Mouse (Mus musculus): ENCODE results near the gene Prss53. TPM values are rescaled to one million over a fixed set of nuclear protein-coding genes. Genes with fewer than 3 reads are reported as not detected.

Prss53 gene
- total RNA-seq, 1 experiment: 0.67 TPM

DNA sequence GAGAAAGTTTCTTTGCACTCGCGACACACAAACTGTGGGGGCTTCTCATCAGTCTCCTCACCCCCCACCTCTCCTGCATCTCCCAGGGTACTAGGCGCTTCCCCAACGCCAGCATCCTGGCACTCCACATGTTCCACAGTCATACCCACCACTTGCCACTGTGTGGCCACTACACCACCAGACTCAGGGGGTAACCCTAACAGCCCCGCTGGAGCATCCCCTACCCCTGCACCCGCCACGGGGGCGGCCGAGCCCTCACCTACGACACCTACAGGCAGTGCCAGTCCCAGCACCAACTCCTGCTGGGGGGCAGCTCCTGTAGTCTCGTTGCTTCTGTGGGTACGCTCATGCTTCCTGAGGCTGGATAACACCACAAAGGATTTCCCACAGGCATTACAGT, 24.3 kb downstream of the Prss53 start:
- Histone ChIP-seq H3K9ac (ENCODE audit: insufficient read depth, low read depth, low read length, poor library complexity, severe bottlenecking) (no peak overlapping the region), H3K27ac (ENCODE audit: insufficient read depth, low read depth, low read length, poor library complexity, severe bottlenecking) (no peak overlapping the region), H3K4me1 (ENCODE audit: control insufficient read depth in 2 of 2, insufficient read depth in 2 of 2, low read length in 2 of 2, poor library complexity in 1 of 2) (peaks cover 0 to 2% of the 10 kb centered on the region in 2 experiments; a peak in 1 of 4 replicates), H3K4me3 (ENCODE audit: insufficient read depth in 1 of 2, low read depth in 1 of 2, low read length in 2 of 2, poor library complexity in 1 of 2, severe bottlenecking in 1 of 2) (peak overlapping the region; percentile 35 to 47; a peak in 3 of 4 replicates), H3K9me3 (ENCODE audit: control insufficient read depth, insufficient read depth, low read depth, low read length) (no peaks in the 10 kb centered on the region), H3K36me3 (ENCODE audit: control insufficient read depth, insufficient read depth, low read length, poor library complexity, severe bottlenecking) (peaks cover 3% of the 10 kb centered on the region; the same call in 1 of the 2 replicates)
- in situ Hi-C loops (cut with MboI; ENCODE audit: low sequenced_read_pairs in 2 of 2, unreplicated experiment in 2 of 2): no loop called here
- no peak for DNase-seq (ENCODE audit: low read depth, low spot score)
- TF ChIP-seq HCFC1 (IDR thresholded peaks at IDR 0.05; ENCODE audit: borderline replicate concordance, insufficient read depth, low read length): no peak
- no peak for TF ChIP-seq MAFK (IDR thresholded peaks at IDR 0.05; ENCODE audit: insufficient read depth, low read depth, low read length)
- no peak for TF ChIP-seq CHD2 (IDR thresholded peaks at IDR 0.05; ENCODE audit: low read depth, low read length)
- no peak for TF ChIP-seq ZNF384 (IDR thresholded peaks at IDR 0.05; ENCODE audit: low read depth, low read length)
- TF ChIP-seq ZC3H11A (IDR thresholded peaks at IDR 0.05; ENCODE audit: borderline replicate concordance, low read depth, low read length): no peak

DNA sequence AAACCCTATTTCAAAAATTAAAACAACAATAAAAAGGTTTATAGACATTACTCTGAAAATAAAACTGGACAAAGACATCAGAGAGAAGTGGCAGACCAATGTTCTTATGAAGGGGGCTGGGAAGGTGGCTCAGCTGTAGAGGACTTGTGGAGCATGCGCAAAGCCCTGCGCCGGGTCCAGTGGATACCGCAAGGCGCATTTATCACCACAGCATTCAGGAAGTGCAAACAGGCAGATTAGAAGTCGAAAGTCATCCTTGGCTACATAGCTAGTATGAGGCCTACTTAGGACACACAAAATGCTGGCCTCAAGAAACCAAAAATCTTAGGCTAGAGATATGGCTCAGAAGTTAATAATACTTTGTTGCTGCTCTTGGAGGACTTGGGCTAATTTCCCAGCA, 32.5 kb downstream of the Prss53 start:
- Histone ChIP-seq H3K36me3 (ENCODE audit: control insufficient read depth, insufficient read depth, low read length, poor library complexity, severe bottlenecking) (no peaks in the 10 kb centered on the region), H3K9ac (ENCODE audit: insufficient read depth, low read depth, low read length, poor library complexity, severe bottlenecking) (no peak overlapping the region), H3K4me1 (ENCODE audit: control insufficient read depth in 2 of 2, insufficient read depth in 2 of 2, low read length in 2 of 2, poor library complexity in 1 of 2) (peaks cover 0 to 6% of the 10 kb centered on the region in 2 experiments; a peak in 1 of 4 replicates), H3K9me3 (ENCODE audit: control insufficient read depth, insufficient read depth, low read depth, low read length) (no peaks in the 10 kb centered on the region), H3K4me3 (ENCODE audit: insufficient read depth in 1 of 2, low read depth in 1 of 2, low read length in 2 of 2, poor library complexity in 1 of 2, severe bottlenecking in 1 of 2) (no peak overlapping the region), H3K27ac (ENCODE audit: insufficient read depth, low read depth, low read length, poor library complexity, severe bottlenecking) (no peak overlapping the region)
- in situ Hi-C loops (cut with MboI; ENCODE audit: low sequenced_read_pairs in 2 of 2, unreplicated experiment in 2 of 2): no loop called here
- no peak for DNase-seq (ENCODE audit: low read depth, low spot score)
- TF ChIP-seq ZC3H11A (IDR thresholded peaks at IDR 0.05; ENCODE audit: borderline replicate concordance, low read depth, low read length): no peak
- TF ChIP-seq MAFK (IDR thresholded peaks at IDR 0.05; ENCODE audit: insufficient read depth, low read depth, low read length): no peak

DNA sequence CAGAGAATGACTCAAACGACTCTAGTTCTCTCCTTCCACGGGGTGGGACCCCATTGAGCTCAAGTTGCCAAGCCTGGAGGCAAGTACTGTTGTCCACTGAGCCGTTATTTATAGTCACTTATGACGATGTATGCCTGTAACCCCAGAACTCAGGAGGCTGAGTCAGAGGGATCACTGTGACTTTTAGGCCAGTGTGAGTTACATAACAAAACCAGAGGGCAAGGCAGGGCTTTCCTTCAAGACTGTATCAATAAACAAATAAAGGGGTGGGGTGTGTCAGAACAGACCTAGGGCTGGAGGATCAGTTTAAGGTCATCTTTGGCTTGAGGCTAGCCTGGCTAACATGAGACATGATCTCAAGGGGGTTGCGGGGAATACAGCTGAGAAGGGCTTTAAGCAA, 39.9 kb downstream of the Prss53 start:
- no peak for DNase-seq (ENCODE audit: low read depth, low spot score)
- H3K4me1 ChIP-seq (ENCODE audit: control insufficient read depth in 2 of 2, insufficient read depth in 2 of 2, low read length in 2 of 2, poor library complexity in 1 of 2): peaks cover 0 to 6% of the 10 kb centered on the region in 2 experiments; a peak in 2 of 4 replicates
- H3K27ac ChIP-seq (ENCODE audit: insufficient read depth, low read depth, low read length, poor library complexity, severe bottlenecking): no peak overlapping the region
- in situ Hi-C loops (cut with MboI; ENCODE audit: low sequenced_read_pairs in 2 of 2, unreplicated experiment in 2 of 2): no loop called here
- TF ChIP-seq MAFK (IDR thresholded peaks at IDR 0.05; ENCODE audit: insufficient read depth, low read depth, low read length) (no peak), ZNF384 (IDR thresholded peaks at IDR 0.05; ENCODE audit: low read depth, low read length) (no peak), ZC3H11A (IDR thresholded peaks at IDR 0.05; ENCODE audit: borderline replicate concordance, low read depth, low read length) (no peak)
- no peak overlapping the region for H3K4me3 ChIP-seq (ENCODE audit: insufficient read depth in 1 of 2, low read depth in 1 of 2, low read length in 2 of 2, poor library complexity in 1 of 2, severe bottlenecking in 1 of 2)
- peaks cover 16% of the 10 kb centered on the region; the same call in 1 of the 2 replicates for H3K36me3 ChIP-seq (ENCODE audit: control insufficient read depth, insufficient read depth, low read length, poor library complexity, severe bottlenecking)
- H3K9me3 ChIP-seq (ENCODE audit: control insufficient read depth, insufficient read depth, low read depth, low read length): no peaks in the 10 kb centered on the region
- no peak overlapping the region for H3K9ac ChIP-seq (ENCODE audit: insufficient read depth, low read depth, low read length, poor library complexity, severe bottlenecking)

DNA sequence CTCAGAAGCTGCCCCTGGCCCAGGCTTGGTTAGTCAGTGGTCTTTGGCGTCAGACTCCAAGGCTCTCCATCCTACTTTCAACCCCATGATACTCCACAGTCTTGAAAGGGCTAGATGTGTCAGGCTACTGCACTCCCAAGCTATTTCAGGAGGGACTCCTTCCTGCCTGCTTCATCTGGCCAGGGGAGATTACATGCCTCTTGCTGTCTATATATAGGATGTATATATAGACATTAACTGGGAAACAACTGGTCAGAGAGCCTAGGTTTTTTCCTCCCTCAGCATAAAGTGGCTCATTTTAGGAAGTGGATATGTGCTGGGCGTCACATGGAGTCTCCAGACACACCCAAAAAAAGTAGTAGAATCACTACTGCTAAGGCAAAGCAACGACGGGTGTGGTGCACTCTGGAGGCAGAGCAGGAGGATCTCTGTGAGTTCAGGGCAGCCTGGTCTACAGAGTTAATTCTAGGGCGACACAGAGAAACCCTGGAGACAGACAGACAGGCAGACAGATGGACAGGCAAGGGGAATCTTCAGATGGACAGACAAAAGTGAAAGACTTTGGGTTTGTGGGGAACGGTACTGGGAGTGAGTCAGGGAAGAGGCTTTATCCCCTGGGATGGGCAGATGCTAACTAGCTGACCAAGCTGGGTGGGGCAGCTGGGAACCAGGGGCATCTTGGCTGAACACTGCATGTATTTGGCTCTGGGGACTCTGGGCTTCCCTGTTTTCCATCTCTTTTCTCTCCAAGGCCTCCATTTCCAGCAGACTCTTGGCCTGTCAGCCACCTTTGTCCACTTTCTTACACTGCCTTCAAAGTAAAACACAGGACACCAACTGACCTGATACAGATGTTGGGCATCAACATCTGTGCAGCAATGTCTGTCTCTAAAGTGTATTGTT, 40.5 kb downstream of the Prss53 start:
- no peak overlapping the region for H3K4me3 ChIP-seq (ENCODE audit: insufficient read depth in 1 of 2, low read depth in 1 of 2, low read length in 2 of 2, poor library complexity in 1 of 2, severe bottlenecking in 1 of 2)
- TF ChIP-seq MAFK (IDR thresholded peaks at IDR 0.05; ENCODE audit: insufficient read depth, low read depth, low read length): no peak
- TF ChIP-seq HCFC1 (IDR thresholded peaks at IDR 0.05; ENCODE audit: borderline replicate concordance, insufficient read depth, low read length): no peak
- TF ChIP-seq ZNF384 (IDR thresholded peaks at IDR 0.05; ENCODE audit: low read depth, low read length): no peak
- TF ChIP-seq CHD2 (IDR thresholded peaks at IDR 0.05; ENCODE audit: low read depth, low read length): no peak
- TF ChIP-seq ZC3H11A (IDR thresholded peaks at IDR 0.05; ENCODE audit: borderline replicate concordance, low read depth, low read length): no peak

More for the DNA sequence above, 40.5 kb downstream of the Prss53 start:
- in situ Hi-C loops (cut with MboI; ENCODE audit: low sequenced_read_pairs in 2 of 2, unreplicated experiment in 2 of 2): no loop called here
- Histone ChIP-seq H3K36me3 (ENCODE audit: control insufficient read depth, insufficient read depth, low read length, poor library complexity, severe bottlenecking) (peaks cover 18% of the 10 kb centered on the region; the same call in 1 of the 2 replicates), H3K27ac (ENCODE audit: insufficient read depth, low read depth, low read length, poor library complexity, severe bottlenecking) (no peak overlapping the region), H3K9me3 (ENCODE audit: control insufficient read depth, insufficient read depth, low read depth, low read length) (no peaks in the 10 kb centered on the region), H3K9ac (ENCODE audit: insufficient read depth, low read depth, low read length, poor library complexity, severe bottlenecking) (no peak overlapping the region), H3K4me1 (ENCODE audit: control insufficient read depth in 2 of 2, insufficient read depth in 2 of 2, low read length in 2 of 2, poor library complexity in 1 of 2) (peaks cover 0 to 6% of the 10 kb centered on the region in 2 experiments; a peak in 2 of 4 replicates)
- no peak for DNase-seq (ENCODE audit: low read depth, low spot score)

Data from ES-E14 (cell line).